In genomic region chrX:7648671-7649304, GRCm38 (mm10) we compare ENCODE assay signal across 8 mouse cellular contexts. TPM values are rescaled to one million over a fixed set of nuclear protein-coding genes. Genes with fewer than 3 reads are reported as not detected.
DNase-seq lines count a peak whose midpoint lies in the region; ATAC-seq lines count a peak whose summit lies in the region.

No protein-coding gene starts in this region.

- peak overlapping the region; percentile 75 for H3K27ac ChIP-seq in forebrain, embryonic 16.5 days (ENCODE audit: low read length)

- 21% methylated on average over 25 of the region's 25 CpGs for WGBS in forebrain, embryonic 16.5 days

- H3K9me3 ChIP-seq in forebrain, embryonic 16.5 days (ENCODE audit: control insufficient read depth, low read length): no peaks in the 10 kb centered on the region

- peak; percentile 97 for ATAC-seq in forebrain, embryonic 16.5 days

- peak overlapping the region; percentile 51 for H3K4me2 ChIP-seq in forebrain, embryonic 16.5 days (ENCODE audit: low read length)

- 0 out of 2 replicates have a peak, but pooled peaks cover 2% of the 10 kb centered on the region for H3K36me3 ChIP-seq in forebrain, embryonic 16.5 days (ENCODE audit: control insufficient read depth, insufficient read depth)

- H3K9ac ChIP-seq in forebrain, embryonic 16.5 days (replicated peaks; ENCODE audit: low read depth, low read length): peak overlapping the region; percentile 56

- no peaks in the 10 kb centered on the region for H3K27me3 ChIP-seq in forebrain, embryonic 16.5 days (replicated peaks; ENCODE audit: control insufficient read depth, insufficient read depth, low read length)

- DNase-seq in MEL-GATA-1-ER (ENCODE audit: extremely low read depth, low read depth): peak; percentile 99
- peak; percentile 54 to 63 for DNase-seq in cerebellum, adult 18-20 months
- DNase-seq in heart, postnatal 4 days: peak; percentile 78
- peak; percentile 64 to 70 for DNase-seq in layer of hippocampus, adult 8-10 months (ENCODE audit: low spot score in 2 of 2)
- DNase-seq in lung, postnatal 14 days: peak; percentile 82
- DNase-seq in ovary, postnatal 36 days (ENCODE audit: low spot score): peak; percentile 81
- DNase-seq in thymus, postnatal 25 days: peak; percentile 79

- H3K4me3 ChIP-seq in forebrain, embryonic 16.5 days (replicated peaks; ENCODE audit: low read length): peak overlapping the region; percentile 43

- peaks cover 4% of the 10 kb centered on the region; the same call in 1 of the 2 replicates for H3K4me1 ChIP-seq in forebrain, embryonic 16.5 days (replicated peaks; ENCODE audit: control insufficient read depth, insufficient read depth, low read length)

RNA-seq across cellular contexts. Expression of gene Prickle3, which starts 8.3 kb away (rescaled TPM):
- polyA plus RNA-seq in forebrain, embryonic 16.5 days (2015; fragmentation: Nextera tagmentation; extraction: Ambion mirVana): 1.5 and 1.6 TPM in 2 replicates
- total RNA-seq in heart, postnatal 4 days (2021): 10 to 100 TPM; 11.9 to 12.0 TPM
- total RNA-seq in layer of hippocampus, adult 8-10 months (2022): 1 to 10 TPM in 3 of 4 experiments, under 1 TPM in 1; 0.70 to 2.3 (median 1.9) TPM

RNA-seq across cellular contexts. Expression of gene Syp, which starts 10.5 kb away (rescaled TPM):
- polyA plus RNA-seq in forebrain, embryonic 16.5 days (2015; fragmentation: Nextera tagmentation; extraction: Ambion mirVana): 120 and 161 TPM in 2 replicates
- under 1 TPM; 0.45 to 0.79 TPM for total RNA-seq in heart, postnatal 4 days (2021)
- total RNA-seq in layer of hippocampus, adult 8-10 months (2022): 1,000 to 10,000 TPM; 1,661 to 2,111 (median 1,867) TPM

RNA-seq across cellular contexts. Expression of gene Plp2, which starts 22.4 kb away (rescaled TPM):
- polyA plus RNA-seq in forebrain, embryonic 16.5 days (2015; fragmentation: Nextera tagmentation; extraction: Ambion mirVana): 35.1 and 41.7 TPM in 2 replicates
- total RNA-seq in heart, postnatal 4 days (2021): 100 to 1,000 TPM; 101 to 115 TPM
- total RNA-seq in layer of hippocampus, adult 8-10 months (2022): 1 to 10 TPM; 4.6 to 7.8 (median 6.0) TPM

RNA-seq across cellular contexts. Expression of gene Magix, which starts 32.3 kb away (rescaled TPM):
- 0.19 and 0.61 TPM in 2 replicates for polyA plus RNA-seq in forebrain, embryonic 16.5 days (2015; fragmentation: Nextera tagmentation; extraction: Ambion mirVana)
- total RNA-seq in heart, postnatal 4 days (2021): 1 to 10 TPM; 2.3 to 2.7 TPM
- under 1 TPM; 0.23 to 0.36 (median 0.30) TPM for total RNA-seq in layer of hippocampus, adult 8-10 months (2022)

RNA-seq across cellular contexts. Expression of gene Cacna1f, which starts 41.9 kb away (rescaled TPM):
- polyA plus RNA-seq in forebrain, embryonic 16.5 days (2015; fragmentation: Nextera tagmentation; extraction: Ambion mirVana): 0.06 and 0.16 TPM in 2 replicates
- total RNA-seq in heart, postnatal 4 days (2021): not detected
- under 1 TPM in 1 of 4 experiments, not detected in 3; 0.34 TPM for total RNA-seq in layer of hippocampus, adult 8-10 months (2022)

Comparison
In these comparisons a context has a peak if more than half of its experiments do, and no peak if none do; other contexts are left out.
1. Peak in every context shown above with its lines: DNase-seq, ATAC-seq, H3K4me3 ChIP-seq and H3K27ac ChIP-seq.
2. RNA of gene Syp, which starts 10.5 kb away (total RNA-seq): 1,661 to 2,111 TPM in layer of hippocampus, adult 8-10 months; 0.45 to 0.79 TPM in heart, postnatal 4 days; every median in the first group is over 100 times any median in the second.
3. RNA of gene Plp2, which starts 22.4 kb away (total RNA-seq): 101 to 115 TPM in heart, postnatal 4 days; 4.6 to 7.8 TPM in layer of hippocampus, adult 8-10 months; every median in the first group is over 10 times any median in the second.